Mouse (Mus musculus) CH12.LX (cell line): ENCODE results near the gene Bora. TPM values are rescaled to one million over a fixed set of nuclear protein-coding genes. Genes with fewer than 3 reads are reported as not detected.

ENCODE experiments used
- DNase-seq: peaks from one replicate; pipeline ENCODE4 v3.0.0-alpha.2; 2013; ENCODE audit errors: extremely low read depth
- H3K27ac ChIP-seq: 2 replicates; pipeline ENCODE4 v1.5.1; 2012; ENCODE audit warnings: low read depth, mild to moderate bottlenecking, control low read depth, moderate library complexity; ENCODE audit not compliant: insufficient read depth
- H3K27me3 ChIP-seq: replicated peaks from 2 replicates; pipeline ENCODE3; 2012; ENCODE audit warnings: inconsistent platforms
- H3K36me3 ChIP-seq, 2 experiments: replicated peaks in 1 of 2; 2 replicates each; pipeline versions ENCODE3 to v1.6.1; 2012; ENCODE audit warnings: inconsistent platforms in 1 of 2, low read length in 1 of 2, mild to moderate bottlenecking in 1 of 2, mixed read lengths in 1 of 2, moderate library complexity in 1 of 2; ENCODE audit not compliant: control insufficient read depth in 1 of 2, insufficient read depth in 1 of 2
- H3K4me1 ChIP-seq, 2 experiments: 2 replicates each; pipeline ENCODE4 v1.6.1; 2012; ENCODE audit warnings: inconsistent platforms in 1 of 2, moderate library complexity in 1 of 2; ENCODE audit not compliant: insufficient read depth in 2 of 2, control insufficient read depth in 1 of 2
- H3K4me2 ChIP-seq: 2 replicates; pipeline ENCODE4 v1.6.1; 2012; ENCODE audit warnings: low read depth, mild to moderate bottlenecking, control low read depth; ENCODE audit not compliant: poor library complexity, insufficient read depth, severe bottlenecking
- H3K4me3 ChIP-seq, 3 experiments: fragments of 150-350 bp in 1 of 3; sonication (generic) in 1 of 3; replicated peaks in 1 of 3; 2 replicates each; pipeline versions ENCODE3 to v1.5.1; 2011 to 2012; ENCODE audit warnings: low read depth in 2 of 3, low read length in 2 of 3, mild to moderate bottlenecking in 2 of 3, moderate library complexity in 2 of 3, control low read depth in 1 of 3, improper control_type of control experiment in 1 of 3, inconsistent platforms in 1 of 3, mixed read lengths in 1 of 3; ENCODE audit not compliant: poor library complexity in 1 of 3
- H3K79me2 ChIP-seq: replicated peaks from 2 replicates; pipeline ENCODE4 v1.6.1; 2012; ENCODE audit warnings: mild to moderate bottlenecking, moderate library complexity; ENCODE audit not compliant: control insufficient read depth, poor library complexity, insufficient read depth, severe bottlenecking; ENCODE audit errors: extremely low read depth
- H3K9ac ChIP-seq: 2 replicates; pipeline ENCODE4 v1.6.1; 2012; ENCODE audit warnings: low read depth, mild to moderate bottlenecking, control low read depth, moderate library complexity; ENCODE audit not compliant: insufficient read depth
- H3K9me3 ChIP-seq: replicated peaks from 2 replicates; pipeline ENCODE3; 2012; ENCODE audit warnings: low read length, inconsistent platforms, mixed read lengths
- BHLHE40 ChIP-seq: IDR thresholded peaks from 2 replicates; pipeline ENCODE4 v1.6.1; 2011; ENCODE audit warnings: mild to moderate bottlenecking, low read depth, low read length, improper control_type of control experiment
- CHD1 ChIP-seq: IDR thresholded peaks from 2 replicates; pipeline ENCODE4 v1.6.1; 2012; ENCODE audit warnings: low read depth, low read length, improper control_type of control experiment, inconsistent platforms
- CHD2 ChIP-seq: IDR thresholded peaks from 2 replicates; pipeline ENCODE4 v1.6.1; 2011; ENCODE audit warnings: low read length, improper control_type of control experiment
- E2F4 ChIP-seq: IDR thresholded peaks from 2 replicates; pipeline ENCODE4 v1.6.1; 2011; ENCODE audit warnings: low read depth, low read length, improper control_type of control experiment; ENCODE audit not compliant: insufficient replicate concordance
- ELF1 ChIP-seq: IDR thresholded peaks from 2 replicates; pipeline ENCODE4 v1.6.1; 2014; ENCODE audit warnings: low read depth, mild to moderate bottlenecking, inconsistent platforms, low read length, improper control_type of control experiment
- EP300 ChIP-seq: IDR thresholded peaks from 2 replicates; pipeline ENCODE4 v1.6.1; 2011; ENCODE audit warnings: low read length, improper control_type of control experiment
- GABPA ChIP-seq: IDR thresholded peaks from 2 replicates; pipeline ENCODE4 v1.6.1; 2012; ENCODE audit warnings: low read depth, low read length, improper control_type of control experiment, inconsistent platforms; ENCODE audit not compliant: insufficient replicate concordance
- HCFC1 ChIP-seq: IDR thresholded peaks from 2 replicates; pipeline ENCODE4 v1.6.1; 2012; ENCODE audit warnings: low read depth, mild to moderate bottlenecking, inconsistent platforms, low read length, improper control_type of control experiment
- IRF4 ChIP-seq: IDR thresholded peaks from 2 replicates; pipeline ENCODE4 v1.6.1; 2014; ENCODE audit warnings: low read depth, mild to moderate bottlenecking, inconsistent platforms, low read length, improper control_type of control experiment
- JUN ChIP-seq: IDR thresholded peaks from 2 replicates; pipeline ENCODE4 v1.6.1; 2011; ENCODE audit warnings: low read depth, mild to moderate bottlenecking, low read length, improper control_type of control experiment, moderate library complexity; ENCODE audit not compliant: insufficient read depth
- JUND ChIP-seq: conservative IDR thresholded peaks from 2 replicates; pipeline ENCODE4 v1.6.1; 2011; ENCODE audit warnings: low read depth, low read length, improper control_type of control experiment
- KAT2A ChIP-seq: IDR thresholded peaks from 2 replicates; pipeline ENCODE4 v1.6.1; 2012; ENCODE audit warnings: low read length, improper control_type of control experiment, inconsistent platforms; ENCODE audit not compliant: insufficient replicate concordance
- MAZ ChIP-seq: IDR thresholded peaks from 2 replicates; pipeline ENCODE4 v1.6.1; 2012; ENCODE audit warnings: low read depth, mild to moderate bottlenecking, inconsistent platforms, low read length, improper control_type of control experiment, moderate library complexity
- MEF2A ChIP-seq: IDR thresholded peaks from 2 replicates; pipeline ENCODE4 v1.6.1; 2014; ENCODE audit warnings: low read depth, mild to moderate bottlenecking, inconsistent platforms, low read length, improper control_type of control experiment, borderline replicate concordance
- MXI1 ChIP-seq: IDR thresholded peaks from 2 replicates; pipeline ENCODE4 v1.6.1; 2011; ENCODE audit warnings: mild to moderate bottlenecking, low read depth, low read length, improper control_type of control experiment
- MYC ChIP-seq: IDR thresholded peaks from 2 replicates; pipeline ENCODE4 v1.6.1; 2011; ENCODE audit warnings: low read depth, mild to moderate bottlenecking, improper control_type of control experiment, low read length
- NELFE ChIP-seq: IDR thresholded peaks from 2 replicates; pipeline ENCODE4 v1.6.1; 2011; ENCODE audit warnings: low read depth, low read length, improper control_type of control experiment
- NRF1 ChIP-seq: IDR thresholded peaks from 2 replicates; pipeline ENCODE4 v1.6.1; 2014; ENCODE audit warnings: low read depth, mild to moderate bottlenecking, inconsistent platforms, low read length, improper control_type of control experiment, moderate library complexity
- PAX5 ChIP-seq: IDR thresholded peaks from 2 replicates; pipeline ENCODE4 v1.6.1; 2012; ENCODE audit warnings: low read length, inconsistent platforms, mixed read lengths
- POLR2A ChIP-seq: IDR thresholded peaks from 2 replicates; pipeline ENCODE4 v1.6.1; 2011; ENCODE audit warnings: low read depth, mild to moderate bottlenecking, improper control_type of control experiment, low read length
- RCOR1 ChIP-seq: conservative IDR thresholded peaks from 2 replicates; pipeline ENCODE4 v1.6.1; 2012; ENCODE audit warnings: low read depth, mild to moderate bottlenecking, inconsistent platforms, low read length, improper control_type of control experiment
- SIN3A ChIP-seq: IDR thresholded peaks from 2 replicates; pipeline ENCODE4 v1.6.1; 2012; ENCODE audit warnings: low read length, improper control_type of control experiment, inconsistent platforms
- TCF12 ChIP-seq: IDR thresholded peaks from 2 replicates; pipeline ENCODE4 v1.6.1; 2014; ENCODE audit warnings: low read depth, mild to moderate bottlenecking, inconsistent platforms, low read length, improper control_type of control experiment
- UBTF ChIP-seq: IDR thresholded peaks from 2 replicates; pipeline ENCODE4 v1.6.1; 2012; ENCODE audit warnings: low read depth, mild to moderate bottlenecking, inconsistent platforms, low read length, improper control_type of control experiment, moderate library complexity
- USF1 ChIP-seq: IDR thresholded peaks from 2 replicates; pipeline ENCODE4 v1.6.1; 2014; ENCODE audit warnings: low read depth, mild to moderate bottlenecking, inconsistent platforms, low read length, improper control_type of control experiment
- USF2 ChIP-seq: conservative IDR thresholded peaks from 2 replicates; pipeline ENCODE4 v1.6.1; 2011; ENCODE audit warnings: low read depth, low read length, improper control_type of control experiment
- ZMIZ1 ChIP-seq: IDR thresholded peaks from 2 replicates; pipeline ENCODE4 v1.6.1; 2012; ENCODE audit warnings: low read depth, mild to moderate bottlenecking, inconsistent platforms, low read length, improper control_type of control experiment
- ZNF384 ChIP-seq: IDR thresholded peaks from 2 replicates; pipeline ENCODE4 v1.6.1; 2012; ENCODE audit warnings: low read depth, low read length, improper control_type of control experiment, inconsistent platforms
- dilution Hi-C: fragments of 300-500 bp; cut with MboI; formaldehyde crosslinking; loops from 2 replicates; pipeline ENCODE4 v1.14.3; 2020; ENCODE audit warnings: low sequenced_read_pairs; ENCODE audit not compliant: extremely low pct_unique_long_range_greater_than_20kb, extremely low pct_ligation_motif_present
- in situ Hi-C: fragments of 300-500 bp; cut with MboI; formaldehyde crosslinking; loops from 3 replicates; pipeline ENCODE4 v1.14.3; 2019; ENCODE audit warnings: low sequenced_read_pairs, low pct_ligation_motif_present, low pct_unique_long_range_greater_than_20kb, mixed read lengths
- polyA plus RNA-seq: library from polyadenylated mRNA; unstranded; fragments of >175 nt; gene quantifications from 2 replicates; pipeline ENCODE4 v1.2.1, GENCODE M21; 2012; ENCODE audit warnings: low read depth; ENCODE audit not compliant: insufficient read length
- total RNA-seq, 2 experiments: library from RNA; depleted of rRNA; stranded (reverse); fragments of 300-350 nt in 1 of 2; fragments of >200 nt in 1 of 2; gene quantifications; 2 replicates each; pipeline ENCODE4 v1.2.3; 2012 to 2014

Bora gene
- total and polyA plus RNA-seq, 3 experiments, result 27.9 to 49.3 (median 44.7) TPM

GRCm38 (mm10) chr14:99103050-99103449 is 57.0 kb downstream of the Bora start:
- Histone ChIP-seq H3K9ac (no peak overlapping the region), H3K9me3 (no peaks in the 10 kb centered on the region), H3K4me1 (peaks cover 4 to 11% of the 10 kb centered on the region in 2 experiments; a peak in 3 of 4 replicates), H3K27ac (no peak overlapping the region), H3K27me3 (no peaks in the 10 kb centered on the region), H3K79me2 (peaks cover 27% of the 10 kb centered on the region), H3K4me3 (no peak overlapping the region), H3K4me2 (no peak overlapping the region), H3K36me3 (peaks cover 47 to 66% of the 10 kb centered on the region in 2 experiments)
- no peak for TF ChIP-seq TCF12
- no peak for TF ChIP-seq MAZ
- TF ChIP-seq EP300, result no peak
- no peak for TF ChIP-seq PAX5
- TF ChIP-seq CHD1, result no peak
- TF ChIP-seq USF1, result no peak
- no peak for TF ChIP-seq MYC
- no peak for TF ChIP-seq MEF2A
- TF ChIP-seq UBTF, result no peak
- TF ChIP-seq MXI1, result no peak
- no peak for TF ChIP-seq RCOR1
- TF ChIP-seq SIN3A, result no peak
- no peak for TF ChIP-seq IRF4
- no peak for TF ChIP-seq GABPA
- TF ChIP-seq USF2, result no peak
- dilution Hi-C loops, result no loop called here
- no peak for DNase-seq
- in situ Hi-C loops, result no loop called here

- in situ Hi-C loops, result no loop called here
- dilution Hi-C loops, result no loop called here
- DNase-seq, result no peak
- Histone ChIP-seq H3K4me3 (no peak overlapping the region), H3K9ac (no peak overlapping the region), H3K36me3 (peaks cover 54 to 73% of the 10 kb centered on the region in 2 experiments), H3K4me1 (peaks cover 2 to 4% of the 10 kb centered on the region in 2 experiments; a peak in 2 of 4 replicates), H3K27me3 (no peaks in the 10 kb centered on the region), H3K4me2 (no peak overlapping the region), H3K79me2 (peaks cover 15% of the 10 kb centered on the region), H3K27ac (no peak overlapping the region), H3K9me3 (no peaks in the 10 kb centered on the region)
- no peak for TF ChIP-seq KAT2A
- no peak for TF ChIP-seq NRF1
- TF ChIP-seq SIN3A, result no peak
- no peak for TF ChIP-seq UBTF
- no peak for TF ChIP-seq PAX5
- TF ChIP-seq JUN, result no peak
- no peak for TF ChIP-seq ZMIZ1
- no peak for TF ChIP-seq HCFC1
- TF ChIP-seq BHLHE40, result no peak
- TF ChIP-seq POLR2A, result no peak
- TF ChIP-seq CHD2, result no peak
- TF ChIP-seq ZNF384, result no peak
- no peak for TF ChIP-seq MXI1
- no peak for TF ChIP-seq E2F4
- TF ChIP-seq NELFE, result no peak
- TF ChIP-seq ELF1, result no peak
- TF ChIP-seq CHD1, result no peak
- TF ChIP-seq JUND, result no peak
- TF ChIP-seq EP300, result no peak
These were observed 58.6 kb downstream of the Bora start for GRCm38 (mm10) chr14:99104542-99105123.
